Mouse (Mus musculus): Measurements from ENCODE around the gene Tnpo2.

Gene Tnpo2

DNA sequence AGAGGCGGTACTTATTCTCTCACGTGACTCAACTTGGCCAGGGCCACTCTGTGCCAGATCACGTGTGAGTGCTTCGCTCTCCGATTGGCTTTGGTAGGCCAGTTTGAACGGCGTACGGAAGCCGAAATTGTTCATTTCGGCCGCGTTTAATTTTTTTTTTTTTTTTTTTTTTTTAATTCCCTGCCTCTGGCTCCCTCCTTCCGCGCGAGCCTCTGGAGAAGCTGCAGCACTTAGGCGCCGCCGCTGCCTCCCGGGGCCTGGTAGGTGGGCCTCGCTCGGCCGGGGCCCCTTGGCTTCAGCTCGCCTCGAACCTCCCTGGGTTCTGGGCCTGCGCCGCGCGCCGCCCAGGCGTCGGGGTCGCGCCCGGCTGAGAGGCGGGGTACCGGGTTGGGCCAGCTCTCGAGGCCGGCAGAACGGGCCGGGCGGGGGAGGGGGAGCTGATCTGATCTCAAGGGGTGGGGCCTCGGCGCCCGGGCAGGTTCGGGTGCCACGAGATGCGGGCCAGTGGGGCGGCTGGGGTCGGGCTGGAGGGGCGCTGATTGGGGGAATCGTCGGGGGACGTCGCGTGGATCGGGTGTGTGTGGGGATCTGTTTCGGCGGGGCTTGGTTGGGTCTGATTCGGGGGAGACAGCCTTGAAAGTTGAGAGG is at the start of gene Tnpo2:
Tnpo2 (plus strand) TSS at position 198 of the 648 bp plus-strand sequence.
- DNase-seq (ENCODE audit: low read depth) = peak; percentile 94

- no peak for DNase-seq (ENCODE audit: low read depth)
Observed at GRCm38 (mm10) chr8:84987388-84987787, 49.3 kb upstream of the Tnpo2 start.

GRCm38 (mm10) chr8:84987903-84988302 is 48.8 kb upstream of the Tnpo2 start:
- DNase-seq (ENCODE audit: low read depth) = no peak

DNA sequence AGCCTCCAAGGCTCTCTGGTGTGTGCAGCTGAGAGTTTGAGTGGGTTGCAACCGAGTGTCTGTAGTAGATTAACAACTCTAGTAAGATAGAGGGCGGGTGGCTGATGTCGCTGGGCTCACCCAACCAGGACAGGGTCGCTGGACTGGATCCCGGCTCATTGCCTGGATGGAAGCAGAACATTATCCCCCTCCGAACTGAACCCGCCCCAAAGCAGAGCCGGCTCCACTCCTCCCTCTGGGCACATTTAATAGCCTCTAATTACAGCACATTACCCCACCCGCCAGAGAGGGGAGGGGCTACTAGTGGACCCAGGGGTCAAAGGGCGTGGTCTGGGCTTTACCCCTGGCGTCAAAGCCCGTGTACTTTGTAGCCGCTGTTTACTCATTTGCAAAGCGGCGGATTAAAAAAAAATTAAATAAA is 47.4 kb upstream of the Tnpo2 start:
- no peak for DNase-seq (ENCODE audit: low read depth)

DNA sequence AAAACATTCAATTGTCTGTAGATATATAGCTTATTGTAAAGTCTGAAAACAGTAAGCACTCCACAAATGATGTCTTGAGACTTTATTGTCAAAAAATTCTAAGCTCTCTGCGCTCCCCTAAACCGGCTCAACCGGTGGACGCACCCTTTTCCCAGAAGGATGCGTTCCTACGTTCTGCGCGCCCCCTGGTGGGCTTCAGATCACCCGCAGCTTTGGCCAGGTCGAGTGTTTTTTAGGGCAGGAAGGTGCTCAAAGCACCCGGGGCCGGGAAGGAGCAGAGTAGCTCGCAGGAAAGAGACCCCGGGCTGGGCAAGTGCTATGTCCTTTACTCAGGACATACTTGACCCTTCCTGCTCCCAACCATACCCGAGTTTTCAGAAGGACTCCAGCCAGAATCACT is 46.9 kb upstream of the Tnpo2 start:
- peak; percentile 92 for DNase-seq (ENCODE audit: low read depth)

GRCm38 (mm10) chr8:84990349-84990748 is 46.4 kb upstream of the Tnpo2 start, which contains the start of gene Hook2:
Hook2 (plus strand) TSS chr8:84990603.
- peak; percentile 99 for DNase-seq (ENCODE audit: low read depth)

DNA sequence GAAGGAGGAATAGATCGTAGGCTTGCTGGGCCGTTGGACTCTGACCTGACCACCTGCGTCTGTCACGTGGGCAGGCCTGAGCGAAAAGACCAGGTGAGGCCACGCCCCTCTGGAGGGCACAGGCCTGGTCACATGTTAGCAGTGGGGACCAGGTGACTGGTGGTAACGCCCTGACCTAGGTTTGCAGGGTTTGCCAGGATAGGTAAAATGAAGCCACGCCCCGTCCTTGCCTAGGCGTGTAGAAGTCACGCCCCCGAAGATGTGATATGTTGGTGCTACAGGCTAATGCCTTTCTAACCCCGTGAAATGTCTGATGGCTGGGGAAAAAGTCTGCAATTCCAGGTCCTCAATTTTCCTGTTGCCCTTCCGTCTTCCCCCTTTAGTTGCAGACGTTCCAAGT is 45.9 kb upstream of the Tnpo2 start:
- no peak for DNase-seq (ENCODE audit: low read depth)

- DNase-seq (ENCODE audit: low read depth) = no peak
Observed at GRCm38 (mm10) chr8:84994375-84994774, 42.3 kb upstream of the Tnpo2 start.

DNA sequence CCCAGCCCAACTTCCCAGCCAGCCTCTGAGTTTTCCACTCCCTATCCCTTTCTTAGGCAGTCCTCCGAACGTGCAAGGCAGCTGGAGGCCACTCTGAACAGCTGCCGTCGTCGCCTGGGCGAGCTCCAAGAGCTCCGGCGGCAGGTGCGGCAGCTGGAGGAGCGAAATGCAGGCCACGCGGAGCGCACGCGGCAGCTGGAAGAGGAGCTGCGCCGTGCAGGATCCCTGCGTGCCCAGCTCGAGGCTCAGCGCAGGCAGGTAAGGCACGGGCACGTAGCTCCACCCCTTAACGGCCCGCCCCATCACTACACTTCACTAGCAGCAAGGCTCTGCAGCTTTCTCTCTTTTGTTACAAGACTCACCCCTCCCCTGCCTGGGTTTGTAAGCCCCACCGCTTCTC is 41.0 kb upstream of the Tnpo2 start:
- DNase-seq (ENCODE audit: low read depth) = no peak

DNA sequence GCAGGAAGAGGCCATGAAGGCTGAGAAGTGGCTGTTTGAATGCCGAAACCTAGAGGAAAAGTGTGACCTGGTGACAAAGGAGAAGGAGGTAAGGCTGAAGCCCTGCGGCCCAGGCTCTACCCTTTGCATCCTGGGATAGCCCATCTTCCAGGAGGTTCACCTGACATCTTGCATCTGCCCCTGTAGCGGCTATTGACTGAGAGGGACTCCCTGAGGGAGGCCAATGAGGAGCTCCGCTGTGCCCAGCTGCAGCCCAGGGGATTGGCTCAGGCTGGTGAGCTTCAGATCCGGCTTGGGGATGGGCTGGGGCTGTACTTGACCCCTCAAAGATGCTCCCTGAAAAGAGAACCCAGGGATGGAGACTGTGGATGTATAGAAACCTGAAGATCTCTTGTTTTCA is 39.7 kb upstream of the Tnpo2 start:
- DNase-seq (ENCODE audit: low read depth) = no peak

DNA sequence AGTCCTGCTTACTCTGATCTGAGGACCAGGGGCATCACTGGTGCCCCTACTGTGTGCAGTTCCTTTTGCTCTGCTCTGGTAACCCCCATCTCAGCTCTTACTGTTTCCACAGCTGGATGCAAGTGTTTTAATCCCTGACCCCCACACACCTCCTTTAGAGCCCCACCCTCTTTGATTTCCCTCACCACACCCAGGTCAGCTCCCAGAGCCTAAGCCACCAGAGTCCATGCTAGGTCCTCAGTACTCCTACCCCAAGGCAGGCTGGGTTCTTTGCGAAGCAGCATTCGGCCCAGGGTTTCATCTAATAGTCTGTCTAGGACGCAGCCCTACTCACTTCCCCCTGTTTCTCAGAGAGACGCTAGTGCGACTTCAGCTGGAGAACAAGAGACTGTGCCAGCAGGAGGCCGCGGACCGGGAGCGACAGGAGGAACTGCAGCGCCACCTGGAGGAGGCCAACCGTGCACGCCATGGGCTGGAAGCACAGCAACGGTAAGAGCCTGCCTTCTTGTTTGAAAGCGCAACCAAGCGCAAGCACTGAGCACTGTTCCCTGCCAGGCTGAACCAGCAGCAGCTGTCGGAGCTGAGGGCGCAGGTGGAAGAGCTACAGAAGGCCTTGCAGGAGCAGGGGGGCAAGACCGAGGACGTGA is 38.9 kb upstream of the Tnpo2 start:
- DNase-seq (ENCODE audit: low read depth) = peak; percentile 94

- DNase-seq (ENCODE audit: low read depth) = peak; percentile 62
Observed at GRCm38 (mm10) chr8:85007686-85008085, 29.0 kb upstream of the Tnpo2 start.

DNA sequence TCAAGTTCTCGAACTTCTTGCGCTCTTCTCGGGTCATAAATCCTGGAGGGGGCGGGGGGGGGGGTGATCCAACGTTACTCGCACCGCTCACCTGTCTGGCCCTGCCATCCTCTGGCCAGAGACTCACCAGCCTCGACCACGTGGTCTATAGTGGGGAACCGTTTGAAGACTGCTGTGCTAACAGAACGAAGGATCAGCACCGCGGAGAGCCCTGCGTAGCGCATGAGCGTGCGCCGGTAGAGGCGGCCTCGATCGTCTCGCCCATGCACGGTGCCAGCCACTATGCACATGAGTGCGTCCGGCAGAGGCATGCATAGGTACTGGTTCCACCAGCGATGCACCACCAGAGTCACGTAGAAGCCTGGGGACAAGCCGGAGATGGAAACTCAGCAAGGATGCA is 25.5 kb upstream of the Tnpo2 start:
- no peak for DNase-seq (ENCODE audit: low read depth)

GRCm38 (mm10) chr8:85013230-85013840 is 23.4 kb upstream of the Tnpo2 start:
- DNase-seq (ENCODE audit: low read depth) = peak; percentile 90

DNA sequence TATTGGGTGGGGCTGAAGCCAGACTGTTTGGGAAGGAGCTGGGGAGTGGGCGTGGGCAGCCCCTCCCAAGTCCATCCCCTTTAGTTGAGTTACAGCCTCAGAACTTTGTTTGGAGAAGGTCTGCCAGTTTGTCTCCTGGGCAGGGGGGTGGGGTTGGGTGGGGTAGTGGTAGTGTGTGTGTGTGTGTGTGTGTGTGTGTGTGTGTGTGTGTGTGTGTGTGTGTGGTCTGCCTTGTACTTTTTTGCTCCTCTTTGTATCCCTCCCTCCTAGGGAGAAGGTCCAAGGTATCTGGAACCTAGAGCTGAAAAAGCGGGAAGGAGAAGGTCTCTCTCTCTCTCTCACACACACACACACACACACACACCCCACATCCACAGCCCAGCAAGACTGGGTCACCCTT is 22.3 kb upstream of the Tnpo2 start, which contains the start of gene Best2:
Best2 (minus strand) TSS at position 101 of the 400 bp plus-strand sequence.
- no peak for DNase-seq (ENCODE audit: low read depth)

DNA sequence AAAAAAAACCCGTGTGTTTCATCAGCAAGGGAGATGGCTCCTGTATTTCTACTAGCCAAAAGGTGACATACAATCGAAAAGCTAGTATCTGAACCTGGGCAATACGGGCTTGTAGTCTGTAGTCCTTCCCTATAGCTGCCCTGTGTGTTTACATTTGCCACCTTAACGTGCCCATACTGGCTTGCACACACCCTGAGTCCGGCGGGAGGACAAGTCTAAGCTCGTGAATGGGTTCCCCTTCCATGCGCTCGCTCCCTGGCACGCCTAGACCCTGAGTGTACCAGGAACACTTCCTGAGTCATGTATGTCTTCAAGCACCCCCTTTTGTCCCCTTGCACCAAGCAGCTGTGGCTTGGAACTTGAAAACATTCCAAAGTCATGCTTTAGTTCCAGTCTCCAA is 20.0 kb upstream of the Tnpo2 start:
- no peak for DNase-seq (ENCODE audit: low read depth)

DNA sequence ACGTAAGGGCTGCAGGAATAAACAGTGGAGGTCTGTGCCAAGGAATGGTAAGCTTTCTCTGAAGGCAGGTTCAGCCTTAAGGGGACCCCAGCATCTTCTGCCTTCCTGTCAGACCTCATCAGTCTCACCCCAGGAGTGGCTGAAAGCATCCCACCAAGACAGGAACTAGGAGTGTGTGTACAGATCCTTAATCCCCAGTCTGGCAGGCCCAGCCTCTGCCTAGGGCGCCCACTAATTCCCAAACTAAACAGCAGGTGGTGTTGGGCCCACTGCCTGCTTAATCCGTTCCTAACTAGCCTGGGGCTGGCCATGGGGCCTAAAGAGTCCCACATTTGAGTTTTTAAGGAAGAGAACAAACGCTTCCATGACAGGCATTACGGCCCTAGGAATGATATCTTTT is 19.5 kb upstream of the Tnpo2 start:
- no peak for DNase-seq (ENCODE audit: low read depth)

DNA sequence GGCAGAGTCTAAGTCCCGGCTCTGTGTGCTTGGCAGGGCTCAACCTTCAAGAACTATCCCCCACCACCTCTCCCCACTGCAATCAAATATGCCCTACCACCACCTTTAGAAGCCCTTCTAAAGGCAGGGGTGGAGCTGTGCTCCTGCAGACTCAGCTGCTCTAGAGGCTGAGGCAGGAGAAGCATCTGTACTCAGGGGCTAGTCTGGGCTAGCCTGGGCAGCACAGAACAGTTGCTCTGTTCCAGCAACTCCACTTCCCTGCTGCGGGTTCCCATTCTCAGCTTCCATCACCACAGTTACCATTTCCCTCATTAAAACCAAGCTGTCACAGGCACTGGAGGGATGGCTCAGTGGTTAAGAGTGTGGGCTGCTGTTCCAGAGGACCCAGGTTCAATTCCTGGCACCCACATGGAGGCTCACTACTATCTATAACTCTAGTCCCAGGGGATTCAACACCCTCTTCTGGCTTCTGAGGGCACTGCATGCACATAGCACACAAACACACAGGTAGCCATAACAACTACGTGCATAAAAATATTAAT is 15.1 kb upstream of the Tnpo2 start:
- no peak for DNase-seq (ENCODE audit: low read depth)

- DNase-seq (ENCODE audit: low read depth) = no peak
Observed at GRCm38 (mm10) chr8:85023846-85024245, 12.9 kb upstream of the Tnpo2 start.

DNA sequence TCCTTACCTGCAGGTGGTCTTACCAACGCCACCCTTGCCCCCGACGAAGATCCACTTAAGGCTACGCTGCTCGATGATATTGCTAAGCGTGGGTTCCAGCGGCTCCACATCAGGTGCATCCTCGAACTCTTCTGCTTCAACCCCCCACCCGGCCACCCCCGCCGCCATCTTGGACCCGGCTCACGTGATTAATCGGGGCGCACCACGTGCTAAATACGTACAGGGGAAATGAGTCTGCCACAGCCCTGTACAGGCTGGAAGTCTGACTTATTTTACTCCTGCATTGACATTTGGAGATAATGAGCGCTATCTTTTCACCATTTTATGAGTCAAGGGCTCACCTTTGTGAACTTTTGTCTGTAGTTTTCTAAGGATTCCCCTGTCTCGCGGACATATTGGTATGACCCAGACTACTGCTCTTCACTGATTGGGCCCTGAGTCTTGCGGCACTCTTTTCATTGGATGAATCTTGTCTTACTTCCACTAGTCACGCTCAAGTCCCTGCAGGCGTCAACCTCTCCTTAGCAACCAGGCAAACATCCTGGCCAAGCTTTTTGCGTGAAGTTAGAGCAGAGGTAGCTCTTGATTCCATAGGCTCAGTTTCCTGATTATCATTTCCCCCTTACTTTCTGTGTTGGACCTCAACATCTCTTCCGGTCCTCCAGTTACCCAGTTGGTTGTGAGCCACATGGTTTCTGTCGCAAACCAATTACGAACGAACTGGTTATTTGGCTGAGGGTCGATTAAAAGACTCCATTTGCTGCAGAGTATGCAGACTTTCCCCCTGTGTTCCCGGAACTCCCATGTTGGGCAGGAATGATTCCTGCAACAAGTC is 11.4 kb upstream of the Tnpo2 start, which contains the start of gene Asna1:
Asna1 (minus strand) TSS at position 184 of the 835 bp plus-strand sequence.
- DNase-seq (ENCODE audit: low read depth) = peak; percentile 97

DNA sequence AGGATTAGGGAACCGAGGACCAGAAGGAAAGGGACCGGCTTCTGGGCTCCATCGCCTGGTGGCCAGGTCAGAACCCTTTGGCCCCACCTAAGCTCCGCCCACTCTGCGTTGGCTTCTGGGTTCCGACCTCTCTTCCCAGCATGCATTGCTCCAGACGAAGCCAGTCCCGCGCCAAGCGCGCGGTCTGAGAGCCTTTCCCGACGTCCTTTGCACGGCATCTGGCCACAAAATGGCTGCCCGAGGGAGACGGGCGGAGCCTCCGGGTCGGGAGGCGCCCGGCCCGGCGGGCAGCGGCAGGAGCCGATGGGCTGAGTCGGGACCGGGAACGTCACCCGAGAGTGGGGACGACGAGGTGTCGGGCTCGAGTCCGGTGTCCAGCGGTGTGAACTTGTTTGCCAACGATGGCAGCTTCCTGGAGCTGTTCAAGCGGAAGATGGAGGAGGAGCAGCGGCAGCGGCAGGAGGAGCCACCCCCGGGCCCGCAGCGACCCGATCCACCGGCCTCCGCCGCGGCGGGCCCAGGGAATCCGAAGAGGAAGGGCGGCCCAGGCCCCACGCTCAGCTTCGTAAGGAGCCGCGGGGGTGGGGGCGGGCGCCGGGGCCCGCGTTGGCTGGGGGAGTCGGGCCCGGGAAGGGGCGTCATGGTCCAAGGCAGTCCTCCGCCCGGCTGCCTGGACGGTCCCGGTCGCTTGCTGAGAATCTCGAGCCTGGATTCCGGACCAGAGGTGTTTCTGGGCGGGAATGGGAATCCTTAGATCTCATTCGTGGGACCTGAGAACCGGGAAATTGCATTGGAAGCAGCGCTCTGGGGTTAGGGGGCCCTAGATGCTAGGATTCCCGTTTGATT is 9.8 kb upstream of the Tnpo2 start, which contains the start of gene Trir:
Trir (plus strand) TSS at position 154 of the 846 bp plus-strand sequence.
- DNase-seq (ENCODE audit: low read depth) = peak; percentile 93
